Comparison of ENCODE assay signal across 11 mouse cellular contexts in genomic region chr16:87655005-87655404, GRCm38 (mm10). TPM values are rescaled to one million over a fixed set of nuclear protein-coding genes. Genes with fewer than 3 reads are reported as not detected.
A peak's percentile ranks its signal among the peaks of the same experiment; 100 is the strongest.
DNase-seq lines count a peak whose midpoint lies in the region; ATAC-seq and TF ChIP-seq lines count a peak whose summit lies in the region.
"Had no signal": no experiment of that assay in that cellular context is flagged by ENCODE, and none has a peak within 500 bp of the region (broad histone marks: within the 10 kb centered on the region; RNA-seq: fewer than 3 reads in every experiment).

No protein-coding gene starts in this region.

- H3K9me3 ChIP-seq in megakaryocyte, embryonic 14.5 days: no peaks in the 10 kb centered on the region
- H3K9me3 ChIP-seq: forebrain, embryonic 15.5 days; heart, embryonic 15.5 days had no signal

- no peaks in the 10 kb centered on the region for H3K27me3 ChIP-seq in kidney, adult 2 months (replicated peaks; ENCODE audit: control insufficient read depth, insufficient read depth, low read length)
- no peaks in the 10 kb centered on the region for H3K27me3 ChIP-seq in megakaryocyte, embryonic 14.5 days (replicated peaks)
- H3K27me3 ChIP-seq: forebrain, embryonic 15.5 days; heart, embryonic 15.5 days had no signal

- no peak overlapping the region for H3K27ac ChIP-seq in kidney, adult 2 months (ENCODE audit: insufficient read depth, low read depth, low read length)
- H3K27ac ChIP-seq: forebrain, embryonic 15.5 days; heart, embryonic 15.5 days had no signal

- H3K36me3 ChIP-seq in kidney, adult 2 months (ENCODE audit: control insufficient read depth, insufficient read depth, low read length): no peaks in the 10 kb centered on the region
- no peaks in the 10 kb centered on the region for H3K36me3 ChIP-seq in megakaryocyte, embryonic 14.5 days (replicated peaks; ENCODE audit: low read length)
- H3K36me3 ChIP-seq: forebrain, embryonic 15.5 days; heart, embryonic 15.5 days had no signal

- intact Hi-C loops in left cerebral cortex, postnatal 25 days (cut with DNase I): no loop called here

- WGBS in kidney, adult 2 months: 62% methylated on average over 5 of the region's 5 CpGs

- TF ChIP-seq POLR2A in kidney, adult 2 months (IDR thresholded peaks at IDR 0.05; ENCODE audit: low read depth, low read length): no peak

- peak; percentile 40 for DNase-seq in kidney, adult 2 months
- no peak for DNase-seq in kidney, adult 11 months
- no peak for DNase-seq in left cerebral cortex, postnatal 25 days (ENCODE audit: low spot score in 2 of 2)
- no peak for DNase-seq in embryo, embryonic 10.5 days (ENCODE audit: low spot score)
- DNase-seq: cerebellum, adult 2 months; midbrain, embryonic 14.5 days had no signal

- TF ChIP-seq CTCF in kidney, adult 2 months (conservative IDR thresholded peaks at IDR 0.05; ENCODE audit: insufficient read depth, insufficient read length, low read depth, low read length): no peak

- no peak overlapping the region for H3K4me3 ChIP-seq in kidney, adult 2 months (ENCODE audit: insufficient read depth, low read depth, low read length)
- H3K4me3 ChIP-seq in megakaryocyte, embryonic 14.5 days (replicated peaks): peak overlapping the region; percentile 79
- H3K4me3 ChIP-seq: forebrain, embryonic 15.5 days; heart, embryonic 15.5 days had no signal

- ATAC-seq in megakaryocyte, adult 5-6 weeks (ENCODE audit: poor library complexity, severe bottlenecking): no peak
- peak; percentile 27 for ATAC-seq in common myeloid progenitor, adult 5-6 weeks (replicated peaks; ENCODE audit: low read depth, poor library complexity, severe bottlenecking)
- ATAC-seq: forebrain, embryonic 15.5 days had no signal

- H3K4me1 ChIP-seq in kidney, adult 2 months (ENCODE audit: control insufficient read depth, insufficient read depth, low read length): no peaks in the 10 kb centered on the region
- peaks cover 57% of the 10 kb centered on the region for H3K4me1 ChIP-seq in megakaryocyte, embryonic 14.5 days
- H3K4me1 ChIP-seq: forebrain, embryonic 15.5 days; heart, embryonic 15.5 days had no signal

RNA-seq across cellular contexts. Expression of gene Bach1, which starts 43.7 kb away (rescaled TPM):
- 8.6 and 9.7 TPM in 2 replicates for polyA plus RNA-seq in kidney, adult 2 months (2012; rRNA removed)
- polyA plus RNA-seq in megakaryocyte, embryonic 14.5 days (2012; ENCODE audit: insufficient read depth, low replicate concordance): 6.0 and 6.3 TPM in 2 replicates
- 52.2 and 53.5 TPM in 2 replicates for total RNA-seq in megakaryocyte, adult 5-6 weeks (2015)
- 90.8 and 98.4 TPM in 2 replicates for total RNA-seq in megakaryocyte, adult 5-6 weeks (2017)
- total RNA-seq in common myeloid progenitor, adult 5-6 weeks (2017): 29.2 and 33.9 TPM in 2 replicates
- total RNA-seq in left cerebral cortex, postnatal 25 days (2021): 10 to 100 TPM; 11.9 to 13.3 TPM
